Mouse (Mus musculus) spleen, adult 2 months (tissue): ENCODE measurements around the gene 4930558C23Rik.

Experiments used
- CTCF ChIP-seq: fragments of 200-500 bp; IDR thresholded peaks from 2 replicates; pipeline ENCODE4 v1.5.1; 2011; ENCODE audit warnings: mild to moderate bottlenecking, inconsistent platforms; ENCODE audit not compliant: insufficient read depth, insufficient read length, insufficient replicate concordance; ENCODE audit errors: extremely low read depth
- POLR2A ChIP-seq: fragments of 200-500 bp; IDR thresholded peaks from 2 replicates; pipeline ENCODE4 v1.6.1; 2011; ENCODE audit warnings: low read depth, low read length, inconsistent platforms

GRCm38 (mm10) chr3:95337345-95337744, 65.3 kb downstream of the 4930558C23Rik start:
- no peak for TF ChIP-seq CTCF
- TF ChIP-seq POLR2A: no peak
